Mouse (Mus musculus): Measurements from ENCODE around the gene Ston2. TPM values are rescaled to one million over a fixed set of nuclear protein-coding genes. Genes with fewer than 3 reads are reported as not detected.
"Not testable (repeated sequence)": the region's sequence is repeated elsewhere in the genome, so short reads cannot be mapped to it uniquely, and the experiment has no call there.

Gene Ston2
- polyA plus RNA-seq, 1 experiment = 14.0 TPM

DNA sequence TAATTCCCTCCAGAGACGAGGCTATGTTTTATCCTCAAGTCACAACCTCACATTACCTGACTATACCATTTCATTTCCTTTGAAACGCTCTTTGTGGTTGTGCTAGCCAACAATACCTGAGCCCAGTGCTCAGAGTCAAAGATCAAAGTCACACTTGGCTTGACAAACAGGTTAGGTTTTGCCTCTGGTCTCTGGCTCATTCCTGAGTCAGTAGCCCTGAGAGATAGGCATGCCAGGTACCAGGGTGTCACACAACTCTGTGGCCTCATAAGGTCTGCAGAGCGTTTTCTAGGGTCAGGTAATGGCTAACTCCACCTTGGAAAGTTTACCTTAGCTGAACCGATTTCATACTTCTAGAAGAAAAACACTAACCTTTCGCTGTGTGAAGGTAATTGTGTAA is 35.5 kb downstream of the Ston2 start:
- Histone ChIP-seq H3K4me1 (ENCODE audit: control insufficient read depth, insufficient read depth, low read length) (peaks cover 6% of the 10 kb centered on the region), H3K4me3 (replicated peaks; ENCODE audit: control insufficient read depth, low read depth, low read length) (no peak overlapping the region), H3K27ac (ENCODE audit: control insufficient read depth, insufficient read depth, low read depth, low read length, poor library complexity) (no peak overlapping the region)
- WGBS = 67% methylated on average over 5 of the region's 5 CpGs
- TF ChIP-seq POLR2A (IDR thresholded peaks at IDR 0.05; ENCODE audit: borderline replicate concordance, control insufficient read depth, low read depth, low read length) = no peak
- no peak for TF ChIP-seq CTCF (IDR thresholded peaks at IDR 0.05; ENCODE audit: control insufficient read depth, insufficient read depth, low read length)

DNA sequence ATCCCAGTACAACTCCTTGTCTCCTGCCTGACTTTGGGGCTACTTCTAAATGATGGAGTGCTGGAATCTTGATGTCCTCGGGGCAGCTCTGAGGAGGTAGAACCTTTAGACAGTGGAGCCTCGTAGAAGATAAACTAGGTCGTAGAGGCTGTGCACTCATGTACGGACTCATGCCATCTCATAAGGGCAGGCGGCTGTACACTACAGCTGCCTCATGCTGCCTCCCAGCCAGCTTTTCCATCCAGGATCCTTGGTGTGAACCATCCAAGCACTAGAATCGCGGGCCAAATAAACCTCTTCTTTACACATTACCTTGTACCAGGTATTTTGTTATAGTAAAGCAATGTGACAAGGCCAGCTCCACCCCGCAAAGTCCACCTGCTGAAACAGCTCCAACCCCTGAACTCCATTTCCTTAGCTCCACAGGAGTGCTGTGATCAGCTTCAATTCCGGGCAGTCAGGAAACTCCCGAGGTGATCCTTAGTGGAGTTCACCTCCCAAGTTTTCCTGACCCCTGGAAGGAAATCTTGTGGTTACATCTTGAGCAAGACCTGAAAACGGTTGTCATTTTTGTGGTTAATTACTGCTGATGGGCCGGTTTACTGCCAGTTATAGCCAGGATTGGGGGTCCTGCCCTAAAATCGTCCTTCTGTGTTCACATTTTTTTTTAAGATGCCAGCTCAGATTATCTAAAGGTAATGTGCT is 36.1 kb downstream of the Ston2 start:
- peaks cover 4% of the 10 kb centered on the region; the same call in 1 of the 2 replicates for H3K4me1 ChIP-seq (ENCODE audit: control insufficient read depth, insufficient read depth, low read length)
- no peak overlapping the region for H3K4me3 ChIP-seq (replicated peaks; ENCODE audit: control insufficient read depth, low read depth, low read length)
- TF ChIP-seq POLR2A (IDR thresholded peaks at IDR 0.05; ENCODE audit: borderline replicate concordance, control insufficient read depth, low read depth, low read length) (no peak), CTCF (IDR thresholded peaks at IDR 0.05; ENCODE audit: control insufficient read depth, insufficient read depth, low read length) (no peak)
- H3K27ac ChIP-seq (ENCODE audit: control insufficient read depth, insufficient read depth, low read depth, low read length, poor library complexity) = no peak overlapping the region
- WGBS = 59% methylated on average over 13 of the region's 13 CpGs

DNA sequence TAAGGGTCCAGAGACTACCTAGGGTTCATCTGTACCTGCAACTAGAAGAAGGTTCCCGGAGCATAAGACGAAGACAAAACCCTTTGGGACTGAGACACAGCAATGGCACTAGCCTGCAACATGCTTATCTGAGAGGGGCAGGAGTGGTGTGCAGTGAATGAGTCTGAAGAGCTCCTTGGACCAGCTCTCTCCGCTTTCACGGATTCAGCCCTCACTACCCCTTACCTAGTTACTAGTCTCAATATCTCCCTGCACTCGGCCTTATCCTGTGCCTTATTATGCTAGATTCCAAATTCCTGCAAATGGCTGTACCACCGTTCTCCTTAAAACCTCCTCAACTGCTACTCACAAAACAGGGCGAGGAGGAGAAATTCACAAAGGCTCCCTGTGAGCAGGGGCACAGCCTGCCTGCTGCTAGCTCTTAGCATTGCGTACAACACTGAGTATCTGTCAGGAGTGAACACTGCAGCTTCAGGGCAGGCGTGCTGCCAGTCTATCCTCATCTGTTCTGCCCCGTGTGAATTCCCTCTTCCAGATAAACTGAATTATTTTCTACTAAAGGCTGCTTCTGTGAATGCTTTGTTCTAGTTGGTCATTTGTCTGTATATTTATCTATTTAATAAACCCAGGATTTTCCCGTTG is 38.5 kb downstream of the Ston2 start:
- 83% methylated on average over 11 of the region's 11 CpGs for WGBS
- Histone ChIP-seq H3K27ac (ENCODE audit: control insufficient read depth, insufficient read depth, low read depth, low read length, poor library complexity) (no peak overlapping the region), H3K4me3 (replicated peaks; ENCODE audit: control insufficient read depth, low read depth, low read length) (no peak overlapping the region), H3K4me1 (ENCODE audit: control insufficient read depth, insufficient read depth, low read length) (no peaks in the 10 kb centered on the region; the same call in 1 of the 2 replicates)
- TF ChIP-seq CTCF (IDR thresholded peaks at IDR 0.05; ENCODE audit: control insufficient read depth, insufficient read depth, low read length) = no peak
- TF ChIP-seq POLR2A (IDR thresholded peaks at IDR 0.05; ENCODE audit: borderline replicate concordance, control insufficient read depth, low read depth, low read length) = no peak

DNA sequence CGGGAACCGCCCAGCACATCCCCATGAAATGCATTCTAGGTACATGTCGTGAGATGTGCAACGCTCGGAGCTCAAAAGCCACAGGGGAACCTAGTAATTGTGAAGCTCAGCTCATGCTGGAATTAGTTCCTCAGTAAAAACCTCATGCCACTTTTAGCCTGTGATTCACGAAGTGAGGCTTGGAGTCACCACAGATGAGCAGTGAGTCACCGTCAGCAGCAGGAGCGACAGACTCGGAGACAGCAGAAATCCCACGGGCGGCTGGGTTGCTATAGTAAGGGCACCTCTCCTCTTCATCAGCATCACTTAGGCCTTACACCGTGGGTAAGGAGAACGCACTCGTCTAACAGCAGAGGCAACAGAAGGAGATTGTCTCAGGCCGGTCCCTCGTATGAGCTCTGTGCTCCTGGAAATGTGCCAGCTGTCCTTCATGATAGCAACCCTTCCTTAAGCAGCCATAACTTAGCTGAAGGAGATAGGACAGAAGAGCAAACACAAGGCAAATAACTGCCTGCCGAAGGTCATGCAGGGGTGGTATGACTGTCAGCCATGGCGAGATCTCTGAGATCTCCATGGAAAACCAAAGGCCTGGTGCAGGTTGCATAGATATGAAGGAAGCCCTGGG is 39.8 kb downstream of the Ston2 start:
- TF ChIP-seq CTCF (IDR thresholded peaks at IDR 0.05; ENCODE audit: control insufficient read depth, insufficient read depth, low read length) (no peak), POLR2A (IDR thresholded peaks at IDR 0.05; ENCODE audit: borderline replicate concordance, control insufficient read depth, low read depth, low read length) (no peak)
- Histone ChIP-seq H3K4me3 (replicated peaks; ENCODE audit: control insufficient read depth, low read depth, low read length) (no peak overlapping the region), H3K4me1 (ENCODE audit: control insufficient read depth, insufficient read depth, low read length) (no peaks in the 10 kb centered on the region; the same call in 1 of the 2 replicates), H3K27ac (ENCODE audit: control insufficient read depth, insufficient read depth, low read depth, low read length, poor library complexity) (no peak overlapping the region)
- 64% methylated on average over 18 of the region's 18 CpGs for WGBS

DNA sequence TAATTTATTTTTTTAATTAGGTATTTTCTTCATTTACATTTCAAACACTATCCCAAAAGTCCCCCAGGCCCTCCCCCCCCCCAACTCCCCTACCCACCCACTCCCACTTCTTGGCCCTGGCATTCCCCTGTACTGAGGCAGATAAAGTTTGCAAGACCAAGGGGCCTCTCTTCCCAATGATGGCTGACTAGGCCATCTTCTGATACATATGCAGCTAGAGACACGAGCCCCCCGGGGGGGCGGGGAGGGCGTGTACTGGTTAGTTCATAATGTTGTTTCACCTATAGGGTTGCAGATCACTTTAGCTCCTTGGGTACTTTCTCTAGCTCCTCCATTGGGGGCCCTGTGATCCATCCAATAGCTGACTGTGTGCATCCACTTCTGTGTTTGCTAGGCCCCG is 41.3 kb downstream of the Ston2 start:
- H3K27ac ChIP-seq (ENCODE audit: control insufficient read depth, insufficient read depth, low read depth, low read length, poor library complexity); H3K4me3 ChIP-seq (replicated peaks; ENCODE audit: control insufficient read depth, low read depth, low read length); H3K4me1 ChIP-seq (ENCODE audit: control insufficient read depth, insufficient read depth, low read length): not testable (repeated sequence)
- WGBS = 84% methylated on average over 5 of the region's 5 CpGs

DNA sequence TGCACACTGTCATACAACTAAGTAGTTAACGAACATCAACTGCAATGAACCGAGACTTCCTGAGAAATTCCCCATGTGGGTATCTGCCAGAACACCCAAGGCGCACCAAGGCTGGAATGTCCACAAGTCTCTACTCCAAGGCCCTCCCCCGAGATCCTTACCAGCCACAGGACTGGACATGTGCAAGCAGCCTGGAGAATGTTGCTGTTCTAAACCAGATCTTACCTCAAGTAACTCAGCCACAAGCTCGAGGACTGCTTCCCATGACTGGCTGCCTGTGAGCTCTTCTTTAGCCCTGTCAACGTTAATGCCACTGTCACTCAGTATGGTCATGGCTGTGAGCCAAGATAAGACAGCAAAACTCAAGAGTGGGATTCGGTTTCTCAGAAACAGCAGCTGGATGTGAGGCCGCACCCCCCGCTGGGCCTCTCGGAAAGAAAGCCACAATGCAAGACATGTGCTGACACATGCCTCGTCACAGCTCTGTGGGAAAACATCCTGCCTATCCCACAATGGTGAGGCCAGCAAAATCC is 42.4 kb downstream of the Ston2 start:
- TF ChIP-seq POLR2A (IDR thresholded peaks at IDR 0.05; ENCODE audit: borderline replicate concordance, control insufficient read depth, low read depth, low read length) (no peak), CTCF (IDR thresholded peaks at IDR 0.05; ENCODE audit: control insufficient read depth, insufficient read depth, low read length) (no peak)
- Histone ChIP-seq H3K27ac (ENCODE audit: control insufficient read depth, insufficient read depth, low read depth, low read length, poor library complexity) (peak overlapping the region; percentile 3; the same call in 1 of the 2 replicates), H3K4me3 (replicated peaks; ENCODE audit: control insufficient read depth, low read depth, low read length) (no peak overlapping the region), H3K4me1 (ENCODE audit: control insufficient read depth, insufficient read depth, low read length) (no peaks in the 10 kb centered on the region; the same call in 1 of the 2 replicates)
- 35% methylated on average over 11 of the region's 11 CpGs for WGBS

DNA sequence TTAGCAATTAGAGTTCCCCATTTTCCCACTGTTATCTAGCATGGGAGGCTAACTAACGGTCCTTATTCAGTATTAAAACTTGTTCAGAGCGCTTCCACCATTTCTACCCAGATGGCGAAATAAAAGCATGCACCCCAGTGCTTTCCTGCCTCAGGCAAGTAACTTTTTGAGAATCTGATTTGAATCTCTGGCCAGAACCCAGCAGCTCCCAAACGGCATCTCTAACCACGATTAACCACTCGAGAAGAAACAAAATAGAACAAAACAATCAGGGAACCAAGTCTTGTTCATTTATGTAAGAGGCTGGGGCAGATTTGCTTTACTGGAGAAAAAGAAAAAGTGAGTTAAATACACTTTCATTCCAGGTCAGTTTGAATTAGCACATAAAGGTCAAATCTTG is 44.1 kb downstream of the Ston2 start:
- WGBS = 25% methylated on average over 6 of the region's 6 CpGs
- H3K4me1 ChIP-seq (ENCODE audit: control insufficient read depth, insufficient read depth, low read length) = no peaks in the 10 kb centered on the region; the same call in 1 of the 2 replicates
- no peak overlapping the region for H3K27ac ChIP-seq (ENCODE audit: control insufficient read depth, insufficient read depth, low read depth, low read length, poor library complexity)
- TF ChIP-seq POLR2A (IDR thresholded peaks at IDR 0.05; ENCODE audit: borderline replicate concordance, control insufficient read depth, low read depth, low read length) = no peak
- no peak for TF ChIP-seq CTCF (IDR thresholded peaks at IDR 0.05; ENCODE audit: control insufficient read depth, insufficient read depth, low read length)
- no peak overlapping the region for H3K4me3 ChIP-seq (replicated peaks; ENCODE audit: control insufficient read depth, low read depth, low read length)

DNA sequence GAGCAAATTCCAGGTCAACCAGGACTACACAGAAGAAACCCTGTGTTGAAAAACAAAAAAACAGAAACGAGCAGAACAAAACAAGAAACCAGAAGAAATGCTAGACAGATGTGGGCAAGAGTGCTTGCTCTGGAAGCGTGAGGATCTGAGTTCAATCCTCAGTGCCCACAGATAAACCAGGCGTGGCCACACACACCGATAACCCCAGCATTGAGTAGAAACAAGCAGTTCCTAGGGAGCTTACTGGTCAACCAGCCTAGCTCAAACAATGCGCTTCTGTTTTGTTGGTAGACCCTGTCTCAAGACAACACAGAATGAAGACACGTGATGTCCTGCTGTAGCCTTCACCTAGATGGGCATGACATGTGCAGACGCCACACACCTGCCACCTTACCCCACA is 45.3 kb downstream of the Ston2 start:
- WGBS = 85% methylated on average over 7 of the region's 7 CpGs
- TF ChIP-seq POLR2A (IDR thresholded peaks at IDR 0.05; ENCODE audit: borderline replicate concordance, control insufficient read depth, low read depth, low read length) (no peak), CTCF (IDR thresholded peaks at IDR 0.05; ENCODE audit: control insufficient read depth, insufficient read depth, low read length) (no peak)
- Histone ChIP-seq H3K4me3 (replicated peaks; ENCODE audit: control insufficient read depth, low read depth, low read length) (no peak overlapping the region), H3K27ac (ENCODE audit: control insufficient read depth, insufficient read depth, low read depth, low read length, poor library complexity) (no peak overlapping the region), H3K4me1 (ENCODE audit: control insufficient read depth, insufficient read depth, low read length) (no peaks in the 10 kb centered on the region; the same call in 1 of the 2 replicates)

Measured in bone marrow, adult 2 months (tissue).